In the genomic region with DNA sequence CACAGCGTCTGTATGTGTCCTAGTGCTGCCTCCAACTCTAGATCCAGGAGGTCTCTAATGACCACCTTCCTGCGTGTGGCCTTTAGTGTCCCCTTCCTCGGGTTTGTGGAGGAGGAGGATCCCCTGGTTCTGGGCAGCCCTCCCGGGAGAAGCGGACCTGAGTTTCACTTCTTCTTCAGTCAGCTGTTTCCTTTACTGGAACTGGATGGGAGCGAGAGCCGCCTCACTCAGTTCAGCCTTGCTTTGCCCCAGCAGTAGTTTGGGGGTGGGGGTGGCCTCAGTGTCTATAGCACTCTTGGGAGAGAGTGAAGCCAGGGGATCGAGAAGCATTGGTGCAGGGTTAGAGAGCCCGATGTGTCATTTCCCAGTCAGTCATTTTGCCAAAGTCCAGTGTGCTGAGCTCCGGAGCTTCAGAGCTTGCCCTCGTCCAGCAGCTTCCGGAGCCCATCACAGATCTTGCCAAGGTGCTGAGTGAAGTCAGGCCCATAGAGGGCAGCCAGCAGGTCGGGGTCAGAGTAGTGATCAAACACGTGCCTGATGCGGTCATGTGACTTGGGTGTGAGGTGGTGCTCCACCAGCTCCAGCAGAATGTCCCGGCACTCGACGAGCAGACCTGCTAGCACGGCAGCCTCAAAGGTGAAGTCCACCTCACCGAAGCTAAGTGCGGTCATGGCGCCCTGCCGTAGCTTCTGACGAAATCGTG, we compare ENCODE assay signal across 10 mouse cellular contexts. TPM values are rescaled to one million over a fixed set of nuclear protein-coding genes. Genes with fewer than 3 reads are reported as not detected.
DNase-seq lines count a peak whose midpoint lies in the region; TF ChIP-seq lines count a peak whose summit lies in the region.
"Had no signal": no experiment of that assay in that cellular context is flagged by ENCODE, and none has a peak within 500 bp of the region (broad histone marks: within the 10 kb centered on the region; RNA-seq: fewer than 3 reads in every experiment).

No protein-coding gene starts in this region.

- H3K27ac ChIP-seq in kidney, adult 2 months (ENCODE audit: insufficient read depth, low read depth, low read length), result peak overlapping the region; percentile 54
- no peak overlapping the region for H3K27ac ChIP-seq in ES-Bruce4 (ENCODE audit: insufficient read depth, low read length)
- H3K27ac ChIP-seq in MEL (ENCODE audit: control insufficient read depth, low read depth, low read length), result no peak overlapping the region
- H3K27ac ChIP-seq in limb, embryonic 10.5 days, result no peak overlapping the region
- H3K27ac ChIP-seq: hindbrain, postnatal 0 days; neural tube, embryonic 12.5 days had no signal

- H3K9ac ChIP-seq in ES-Bruce4 (ENCODE audit: low read depth, poor library complexity, severe bottlenecking) (0 out of 2 replicates have a peak overlapping the region, but pooled peaks have one; percentile 2), MEL (ENCODE audit: control insufficient read depth, low read depth, low read length, poor library complexity, severe bottlenecking) (no peak overlapping the region)
- H3K9ac ChIP-seq: neural tube, embryonic 12.5 days had no signal

- DNase-seq in kidney, adult 2 months, result peak; percentile 93
- DNase-seq in kidney, postnatal 4 days, result no peak
- no peak for DNase-seq in MEL (ENCODE audit: low read depth, low spot score)
- DNase-seq in limb, embryonic 10.5 days (ENCODE audit: low spot score), result no peak
- DNase-seq in retina, postnatal 1 day, result no peak
- DNase-seq in frontal cortex, postnatal 36 days (ENCODE audit: low spot score in 2 of 2), result no peak

- no peak for TF ChIP-seq RAD21 in MEL (IDR thresholded peaks at IDR 0.05; ENCODE audit: low read depth, low read length)

- 51% methylated on average over 25 of the region's 25 CpGs for WGBS in kidney, adult 2 months
- 65% methylated on average over 25 of the region's 25 CpGs for WGBS in limb, embryonic 10.5 days

- H3K4me1 ChIP-seq in kidney, adult 2 months (ENCODE audit: control insufficient read depth, insufficient read depth, low read length), result peaks cover 4% of the 10 kb centered on the region
- H3K4me1 ChIP-seq in ES-Bruce4 (ENCODE audit: control insufficient read depth, insufficient read depth, low read length) (peaks cover 2% of the 10 kb centered on the region), MEL (ENCODE audit: control insufficient read depth in 1 of 2, insufficient read depth in 2 of 2, low read length in 2 of 2) (peaks cover 20 to 29% of the 10 kb centered on the region in 2 experiments)
- peaks cover 23% of the 10 kb centered on the region for H3K4me1 ChIP-seq in limb, embryonic 10.5 days

- H3K36me3 ChIP-seq in kidney, adult 2 months (ENCODE audit: control insufficient read depth, insufficient read depth, low read length), result no peaks in the 10 kb centered on the region; the same call in 1 of the 2 replicates
- no peaks in the 10 kb centered on the region for H3K36me3 ChIP-seq in ES-Bruce4 (ENCODE audit: control insufficient read depth, insufficient read depth, low read length, poor library complexity, severe bottlenecking)
- H3K36me3 ChIP-seq in MEL (ENCODE audit: control insufficient read depth in 1 of 2, insufficient read depth in 2 of 2, low read length in 2 of 2), result peaks cover 0 to 30% of the 10 kb centered on the region in 2 experiments; a peak in 3 of 4 replicates
- H3K36me3 ChIP-seq in limb, embryonic 10.5 days, result peaks cover 31% of the 10 kb centered on the region

- no peak for TF ChIP-seq POLR2A in kidney, adult 2 months (IDR thresholded peaks at IDR 0.05; ENCODE audit: low read depth, low read length)
- TF ChIP-seq POLR2A in ES-Bruce4 (IDR thresholded peaks at IDR 0.05; ENCODE audit: insufficient read depth, low read length) (no peak), MEL (IDR thresholded peaks at IDR 0.05; ENCODE audit: control insufficient read depth in 1 of 2, insufficient read depth in 1 of 2, low read depth in 1 of 2, low read length in 2 of 2, poor library complexity in 1 of 2) (no peak)

- peak; percentile 20; the same call in 1 of the 2 replicates for TF ChIP-seq CTCF in kidney, adult 2 months (conservative IDR thresholded peaks at IDR 0.05; ENCODE audit: insufficient read depth, insufficient read length, low read depth, low read length)
- TF ChIP-seq CTCF in ES-Bruce4 (IDR thresholded peaks at IDR 0.05; ENCODE audit: low read depth, low read length), result no peak
- TF ChIP-seq CTCF in MEL (IDR thresholded peaks at IDR 0.05 in 2 of 3, conservative IDR thresholded peaks at IDR 0.05 in 1 of 3; ENCODE audit: control insufficient read depth in 1 of 3, insufficient read depth in 1 of 3, low read depth in 2 of 3, low read length in 3 of 3, poor library complexity in 1 of 3, severe bottlenecking in 1 of 3), result no peak

- H3K4me3 ChIP-seq in kidney, adult 2 months (ENCODE audit: insufficient read depth, low read depth, low read length), result no peak overlapping the region
- H3K4me3 ChIP-seq in ES-Bruce4 (ENCODE audit: low read depth, low read length) (peak overlapping the region; percentile 32), MEL (ENCODE audit: control insufficient read depth in 1 of 2, insufficient read depth in 1 of 2, low read depth in 2 of 2, low read length in 2 of 2) (no peak overlapping the region)
- peak overlapping the region; percentile 13; the same call in 1 of the 2 replicates for H3K4me3 ChIP-seq in limb, embryonic 10.5 days
- H3K4me3 ChIP-seq: neural tube, embryonic 12.5 days had no signal

- no peaks in the 10 kb centered on the region for H3K9me3 ChIP-seq in ES-Bruce4 (replicated peaks; ENCODE audit: control insufficient read depth, insufficient read depth, low read length, poor library complexity, severe bottlenecking)
- no peaks in the 10 kb centered on the region for H3K9me3 ChIP-seq in MEL (replicated peaks; ENCODE audit: insufficient read depth, low read length)
- no peaks in the 10 kb centered on the region for H3K9me3 ChIP-seq in limb, embryonic 10.5 days (replicated peaks)
- H3K9me3 ChIP-seq: neural tube, embryonic 12.5 days had no signal

- no peaks in the 10 kb centered on the region for H3K27me3 ChIP-seq in kidney, adult 2 months (replicated peaks; ENCODE audit: control insufficient read depth, insufficient read depth, low read length)
- H3K27me3 ChIP-seq in ES-Bruce4 (ENCODE audit: control insufficient read depth, insufficient read depth, low read length, poor library complexity, severe bottlenecking) (no peaks in the 10 kb centered on the region), MEL (ENCODE audit: control insufficient read depth in 1 of 2, insufficient read depth in 2 of 2, low read length in 2 of 2) (no peaks in the 10 kb centered on the region)
- H3K27me3 ChIP-seq in limb, embryonic 10.5 days (ENCODE audit: low read depth, poor library complexity, severe bottlenecking), result no peaks in the 10 kb centered on the region
- H3K27me3 ChIP-seq: neural tube, embryonic 12.5 days had no signal

- no peak; the same call in 1 of the 2 replicates for TF ChIP-seq EP300 in ES-Bruce4 (IDR thresholded peaks at IDR 0.05; ENCODE audit: insufficient read depth, low read depth, low read length)
- no peak for TF ChIP-seq EP300 in MEL (IDR thresholded peaks at IDR 0.05; ENCODE audit: low read depth in 1 of 2, low read length in 2 of 2)

- 0 out of 2 replicates have a peak, but pooled peaks cover 5% of the 10 kb centered on the region for H3K79me2 ChIP-seq in MEL (ENCODE audit: control insufficient read depth, insufficient read depth, low read length, poor library complexity)

TF ChIP-seq in MEL, 35 proteins besides CTCF, POLR2A, EP300 and RAD21 (continues in another document):
- TF ChIP-seq USF1 (IDR thresholded peaks at IDR 0.05; ENCODE audit: low read depth, low read length) (peak; percentile 54; the same call in 1 of the 2 replicates), TAL1 (IDR thresholded peaks at IDR 0.05; ENCODE audit: low read length) (no peak)

RNA-seq across cellular contexts. Expression of gene Tnfaip8l2, which starts 2.4 kb away (rescaled TPM):
- polyA plus RNA-seq in kidney, adult 2 months (2012; rRNA removed), result 4.1 and 6.8 TPM in 2 replicates
- polyA plus RNA-seq in ES-Bruce4 (2011; ENCODE audit: insufficient read depth, insufficient read length, low read depth, missing spikeins), result not detected in 2 replicates
- 3.1 and 4.5 TPM in 2 replicates for total RNA-seq in MEL (2012; rRNA removed)
- 1 to 10 TPM in 1 of 2 experiments, not detected in 1; 5.8 TPM for polyA plus RNA-seq in MEL (2012; ENCODE audit: insufficient read depth in 1 of 2, insufficient read length in 2 of 2, low read depth in 1 of 2, low replicate concordance in 2 of 2, missing spikeins in 1 of 2)
- polyA plus RNA-seq in limb, embryonic 10.5 days (2016; fragmentation: Nextera tagmentation; extraction: Ambion mirVana), result 0.35 and 1.9 TPM in 2 replicates

RNA-seq across cellular contexts. Expression of gene Lysmd1, which starts 5.8 kb away (rescaled TPM):
- polyA plus RNA-seq in kidney, adult 2 months (2012; rRNA removed), result 10.2 and 11.3 TPM in 2 replicates
- polyA plus RNA-seq in ES-Bruce4 (2011; ENCODE audit: insufficient read depth, insufficient read length, low read depth, missing spikeins) (4.0 and 5.7 TPM in 2 replicates), MEL (2012; ENCODE audit: insufficient read depth in 1 of 2, insufficient read length in 2 of 2, low read depth in 1 of 2, low replicate concordance in 2 of 2, missing spikeins in 1 of 2) (100 to 1,000 TPM in 1 of 2 experiments, 10 to 100 TPM in 1; 22.9 to 102 TPM)
- total RNA-seq in MEL (2012; rRNA removed), result 22.1 and 22.7 TPM in 2 replicates
- 12.6 and 16.2 TPM in 2 replicates for polyA plus RNA-seq in limb, embryonic 10.5 days (2016; fragmentation: Nextera tagmentation; extraction: Ambion mirVana)

RNA-seq across cellular contexts. Expression of gene Scnm1, which starts 5.9 kb away (rescaled TPM):
- 46.7 and 50.8 TPM in 2 replicates for polyA plus RNA-seq in kidney, adult 2 months (2012; rRNA removed)
- polyA plus RNA-seq in ES-Bruce4 (2011; ENCODE audit: insufficient read depth, insufficient read length, low read depth, missing spikeins) (48.5 and 52.1 TPM in 2 replicates), MEL (2012; ENCODE audit: insufficient read depth in 1 of 2, insufficient read length in 2 of 2, low read depth in 1 of 2, low replicate concordance in 2 of 2, missing spikeins in 1 of 2) (100 to 1,000 TPM in 1 of 2 experiments, not detected in 1; 104 TPM)
- total RNA-seq in MEL (2012; rRNA removed), result 71.8 and 93.1 TPM in 2 replicates
- 74.1 and 79.7 TPM in 2 replicates for polyA plus RNA-seq in limb, embryonic 10.5 days (2016; fragmentation: Nextera tagmentation; extraction: Ambion mirVana)

RNA-seq across cellular contexts. Expression of gene Tmod4, which starts 15.5 kb away (rescaled TPM):
- 0.19 and 3.1 TPM in 2 replicates for polyA plus RNA-seq in kidney, adult 2 months (2012; rRNA removed)
- polyA plus RNA-seq in ES-Bruce4 (2011; ENCODE audit: insufficient read depth, insufficient read length, low read depth, missing spikeins) (0.90 TPM in 1 of 2 replicates, not detected in the other), MEL (2012; ENCODE audit: insufficient read depth in 1 of 2, insufficient read length in 2 of 2, low read depth in 1 of 2, low replicate concordance in 2 of 2, missing spikeins in 1 of 2) (1 to 10 TPM in 1 of 2 experiments, not detected in 1; 5.4 TPM)
- total RNA-seq in MEL (2012; rRNA removed), result 1.6 and 3.1 TPM in 2 replicates
- 1.2 and 1.4 TPM in 2 replicates for polyA plus RNA-seq in limb, embryonic 10.5 days (2016; fragmentation: Nextera tagmentation; extraction: Ambion mirVana)
- total RNA-seq: common myeloid progenitor, adult 5-6 weeks had no signal

RNA-seq across cellular contexts. Expression of gene Sema6c, which starts 20.5 kb away (rescaled TPM):
- 8.0 and 8.5 TPM in 2 replicates for polyA plus RNA-seq in kidney, adult 2 months (2012; rRNA removed)
- 13.3 and 18.8 TPM in 2 replicates for polyA plus RNA-seq in ES-Bruce4 (2011; ENCODE audit: insufficient read depth, insufficient read length, low read depth, missing spikeins)
- 0.35 and 0.69 TPM in 2 replicates for total RNA-seq in MEL (2012; rRNA removed)
- polyA plus RNA-seq in MEL (2012; ENCODE audit: insufficient read depth in 1 of 2, insufficient read length in 2 of 2, low read depth in 1 of 2, low replicate concordance in 2 of 2, missing spikeins in 1 of 2), result 1 to 10 TPM in 1 of 2 experiments, not detected in 1; 3.2 TPM
- polyA plus RNA-seq in limb, embryonic 10.5 days (2016; fragmentation: Nextera tagmentation; extraction: Ambion mirVana), result 8.9 and 15.8 TPM in 2 replicates

Comparison
In these comparisons a context has a peak if more than half of its experiments do, and no peak if none do; other contexts are left out.
1. H3K4me3 ChIP-seq: peak in ES-Bruce4 (single experiment) and limb, embryonic 10.5 days (single experiment); none in kidney, adult 2 months (single experiment) and MEL (0 of 2).